In genomic region chr1:52951146-52951868, GRCm38 (mm10) we compare ENCODE assay signal across 8 mouse cellular contexts.
DNase-seq lines count a peak whose midpoint lies in the region; ATAC-seq and TF ChIP-seq lines count a peak whose summit lies in the region.

No protein-coding gene starts in this region.

- no peak for TF ChIP-seq CTCF in hindbrain, postnatal 0 days (IDR thresholded peaks at IDR 0.05; ENCODE audit: low read depth)

- no peaks in the 10 kb centered on the region for H3K36me3 ChIP-seq in hindbrain, postnatal 0 days (ENCODE audit: insufficient read depth, low read length)
- H3K36me3 ChIP-seq in hindbrain, embryonic 13.5 days = no peaks in the 10 kb centered on the region
- peaks cover 20% of the 10 kb centered on the region for H3K36me3 ChIP-seq in ES-E14 (ENCODE audit: control insufficient read depth, insufficient read depth, low read length, poor library complexity, severe bottlenecking)

- no peaks in the 10 kb centered on the region for H3K9me3 ChIP-seq in hindbrain, postnatal 0 days (ENCODE audit: low read length)
- H3K9me3 ChIP-seq in hindbrain, embryonic 13.5 days = no peaks in the 10 kb centered on the region
- H3K9me3 ChIP-seq in ES-E14 (ENCODE audit: control insufficient read depth, insufficient read depth, low read depth, low read length) = peaks cover 14% of the 10 kb centered on the region

- no peak overlapping the region for H3K27ac ChIP-seq in hindbrain, postnatal 0 days
- H3K27ac ChIP-seq in hindbrain, embryonic 13.5 days = no peak overlapping the region
- H3K27ac ChIP-seq in ES-E14 (ENCODE audit: insufficient read depth, low read depth, low read length, poor library complexity, severe bottlenecking) = peak overlapping the region; percentile 66

- WGBS in hindbrain, postnatal 0 days = 56% methylated on average over 5 of the region's 5 CpGs
- 58% methylated on average over 5 of the region's 5 CpGs for WGBS in hindbrain, embryonic 13.5 days

- H3K4me1 ChIP-seq in hindbrain, postnatal 0 days (ENCODE audit: insufficient read depth, low read length) = no peaks in the 10 kb centered on the region; the same call in 1 of the 2 replicates
- peaks cover 19% of the 10 kb centered on the region for H3K4me1 ChIP-seq in hindbrain, embryonic 13.5 days (replicated peaks)
- H3K4me1 ChIP-seq in ES-E14 (ENCODE audit: control insufficient read depth in 2 of 2, insufficient read depth in 2 of 2, low read length in 2 of 2, poor library complexity in 1 of 2) = peaks cover 10 to 13% of the 10 kb centered on the region in 2 experiments

- ATAC-seq in hindbrain, postnatal 0 days = 0 out of 2 replicates have a peak, but pooled peaks have one; percentile 33
- ATAC-seq in hindbrain, embryonic 13.5 days (ENCODE audit: low FRiP score) = no peak
- peak; percentile 54 for ATAC-seq in megakaryocyte progenitor cell, adult 5-6 weeks (replicated peaks; ENCODE audit: poor library complexity)

- H3K4me2 ChIP-seq in hindbrain, postnatal 0 days (ENCODE audit: low read depth, low read length) = peak overlapping the region; percentile 98
- no peak overlapping the region; the same call in 1 of the 2 replicates for H3K4me2 ChIP-seq in hindbrain, embryonic 13.5 days

- in situ Hi-C loops in ES-E14 (cut with MboI; ENCODE audit: low sequenced_read_pairs in 2 of 2, unreplicated experiment in 2 of 2) = loop anchor here in 1 of 2 experiments (25.0 kb wide), 1 partner anchor 289 kb away; no protein-coding TSS in a partner anchor

- peak; percentile 44 for DNase-seq in hindbrain, postnatal 0 days (ENCODE audit: low spot score)
- no peak for DNase-seq in ES-E14 (ENCODE audit: low read depth, low spot score)
- peak; percentile 49 for DNase-seq in embryo, embryonic 11 days
- DNase-seq in right cerebral cortex, postnatal 14 days = no peak
- DNase-seq in gastrocnemius, adult 18-20 months (ENCODE audit: low spot score) = no peak
- no peak for DNase-seq in lung, adult 18-20 months

- H3K4me3 ChIP-seq in hindbrain, postnatal 0 days (ENCODE audit: low read length) = peak overlapping the region; percentile 72; the same call in 1 of the 2 replicates
- no peak overlapping the region for H3K4me3 ChIP-seq in hindbrain, embryonic 13.5 days
- peak overlapping the region; percentile 27 to 86 for H3K4me3 ChIP-seq in ES-E14 (ENCODE audit: insufficient read depth in 1 of 2, low read depth in 1 of 2, low read length in 2 of 2, poor library complexity in 1 of 2, severe bottlenecking in 1 of 2)

- H3K27me3 ChIP-seq in hindbrain, postnatal 0 days (ENCODE audit: insufficient read depth, low read length) = no peaks in the 10 kb centered on the region
- no peaks in the 10 kb centered on the region for H3K27me3 ChIP-seq in hindbrain, embryonic 13.5 days

- H3K9ac ChIP-seq in hindbrain, postnatal 0 days (replicated peaks; ENCODE audit: low read length) = no peak overlapping the region
- H3K9ac ChIP-seq in hindbrain, embryonic 13.5 days = no peak overlapping the region
- no peak overlapping the region for H3K9ac ChIP-seq in ES-E14 (ENCODE audit: insufficient read depth, low read depth, low read length, poor library complexity, severe bottlenecking)

TF ChIP-seq in ES-E14, 5 proteins besides CTCF, POLR2A, EP300 and RAD21:
- TF ChIP-seq MAFK (IDR thresholded peaks at IDR 0.05; ENCODE audit: insufficient read depth, low read depth, low read length) (no peak), CHD2 (IDR thresholded peaks at IDR 0.05; ENCODE audit: low read depth, low read length) (no peak), HCFC1 (IDR thresholded peaks at IDR 0.05; ENCODE audit: borderline replicate concordance, insufficient read depth, low read length) (no peak), ZNF384 (IDR thresholded peaks at IDR 0.05; ENCODE audit: low read depth, low read length) (no peak), ZC3H11A (IDR thresholded peaks at IDR 0.05; ENCODE audit: borderline replicate concordance, low read depth, low read length) (no peak)

Comparison
In these comparisons a context has a peak if more than half of its experiments do, and no peak if none do; other contexts are left out.
1. DNase-seq: peak in hindbrain, postnatal 0 days (single experiment) and embryo, embryonic 11 days (single experiment); none in ES-E14 (single experiment), right cerebral cortex, postnatal 14 days (single experiment), gastrocnemius, adult 18-20 months (single experiment) and lung, adult 18-20 months (0 of 2).